Mouse (Mus musculus) thymus, adult 2 months (tissue): ENCODE results near the gene Olfr916.

Experiments used
- CTCF ChIP-seq: fragments of 200-500 bp; IDR thresholded peaks from 2 replicates; pipeline ENCODE4 v1.5.1; 2012; ENCODE audit warnings: mild to moderate bottlenecking, control low read depth, low read length, moderate library complexity, borderline replicate concordance; ENCODE audit not compliant: control insufficient read depth, poor library complexity, insufficient read depth; ENCODE audit errors: extremely low read depth
- POLR2A ChIP-seq: fragments of 200-500 bp; IDR thresholded peaks from 2 replicates; pipeline ENCODE4 v1.6.1; 2012; ENCODE audit warnings: mild to moderate bottlenecking, low read length, control low read depth, moderate library complexity; ENCODE audit not compliant: control insufficient read depth, poor library complexity, insufficient read depth; ENCODE audit errors: extremely low read depth

- TF ChIP-seq CTCF (no peak), POLR2A (no peak)
These were observed at the start of gene Olfr916 for GRCm38 (mm10) chr9:38659775-38660174.
